ENCODE assay signal across 11 mouse cellular contexts in genomic region chr11:115161578-115162204, GRCm38 (mm10). TPM values are rescaled to one million over a fixed set of nuclear protein-coding genes. Genes with fewer than 3 reads are reported as not detected.
DNase-seq lines count a peak whose midpoint lies in the region; ATAC-seq and TF ChIP-seq lines count a peak whose summit lies in the region.
"Had no signal": no experiment of that assay in that cellular context is flagged by ENCODE, and none has a peak within 500 bp of the region (broad histone marks: within the 10 kb centered on the region; RNA-seq: fewer than 3 reads in every experiment).

No protein-coding gene starts in this region.

- peak; percentile 25 for DNase-seq in gastrocnemius, adult 2 months
- DNase-seq in gastrocnemius, postnatal 4 days (ENCODE audit: low spot score in 2 of 2): no peak
- DNase-seq in testis, postnatal 14 days (ENCODE audit: low spot score): no peak
- DNase-seq in yolk sac, embryonic 10.5 days (ENCODE audit: low spot score): peak; percentile 46
- DNase-seq in retina, embryonic 14.5 days (ENCODE audit: low spot score): no peak

- intact Hi-C loops in gastrocnemius, adult 2 months (cut with DNase I): loop anchor here (1.0 to 2.0 kb wide), 2 partner anchors 21 to 109 kb away; no protein-coding TSS in a partner anchor

- H3K4me2 ChIP-seq in forebrain, embryonic 13.5 days: no peak overlapping the region

- no peak overlapping the region for H3K4me3 ChIP-seq in gastrocnemius, adult 2 months
- peak overlapping the region; percentile 39 for H3K4me3 ChIP-seq in testis, adult 2 months (ENCODE audit: control insufficient read depth, low read depth, low read length)
- H3K4me3 ChIP-seq in macrophage (ENCODE audit: inconsistent target): no peak overlapping the region
- H3K4me3 ChIP-seq in forebrain, embryonic 13.5 days: no peak overlapping the region

- no peak for TF ChIP-seq POLR2A in testis, adult 2 months (IDR thresholded peaks at IDR 0.05; ENCODE audit: control insufficient read depth, low read depth, low read length)

- peaks cover 2% of the 10 kb centered on the region for H3K27me3 ChIP-seq in testis, adult 2 months (ENCODE audit: control insufficient read depth, insufficient read depth, low read length)
- H3K27me3 ChIP-seq in forebrain, embryonic 13.5 days: peaks cover 49% of the 10 kb centered on the region

- H3K9ac ChIP-seq in forebrain, embryonic 13.5 days: no peak overlapping the region

- H3K79me2 ChIP-seq in macrophage (ENCODE audit: inconsistent target): peaks cover 35% of the 10 kb centered on the region

- H3K36me3 ChIP-seq in testis, adult 2 months (ENCODE audit: control insufficient read depth, insufficient read depth, low read length): no peaks in the 10 kb centered on the region
- peaks cover 1% of the 10 kb centered on the region; the same call in 1 of the 2 replicates for H3K36me3 ChIP-seq in macrophage (ENCODE audit: inconsistent target)
- H3K36me3 ChIP-seq in forebrain, embryonic 13.5 days (ENCODE audit: poor library complexity, severe bottlenecking): no peaks in the 10 kb centered on the region
- H3K36me3 ChIP-seq: embryonic facial prominence, embryonic 13.5 days; kidney, embryonic 15.5 days had no signal

- no peak for ATAC-seq in forebrain, embryonic 13.5 days

- peaks cover 22% of the 10 kb centered on the region for H3K4me1 ChIP-seq in testis, adult 2 months (ENCODE audit: control insufficient read depth, insufficient read depth, low read length)
- H3K4me1 ChIP-seq in forebrain, embryonic 13.5 days: peaks cover 35% of the 10 kb centered on the region

- no peak for TF ChIP-seq CTCF in gastrocnemius, adult 2 months (IDR thresholded peaks at IDR 0.05)
- TF ChIP-seq CTCF in testis, adult 2 months (IDR thresholded peaks at IDR 0.05; ENCODE audit: control insufficient read depth, insufficient read depth, insufficient replicate concordance, low read depth, low read length): no peak

- peak overlapping the region; percentile 85; the same call in 1 of the 2 replicates for H3K27ac ChIP-seq in gastrocnemius, adult 2 months
- H3K27ac ChIP-seq in testis, adult 2 months (ENCODE audit: control insufficient read depth, insufficient read depth, low read depth, low read length): no peak overlapping the region
- H3K27ac ChIP-seq in macrophage: peak overlapping the region; percentile 86
- H3K27ac ChIP-seq in forebrain, embryonic 13.5 days: no peak overlapping the region

- no peaks in the 10 kb centered on the region for H3K9me3 ChIP-seq in forebrain, embryonic 13.5 days (replicated peaks)
- H3K9me3 ChIP-seq: embryonic facial prominence, embryonic 13.5 days; kidney, embryonic 15.5 days had no signal

- WGBS in macrophage (ENCODE audit: missing documents): 4% methylated on average over 9 of the region's 9 CpGs
- 60% methylated on average over 9 of the region's 9 CpGs for WGBS in forebrain, embryonic 13.5 days

RNA-seq across cellular contexts. Expression of gene Slc9a3r1, which starts 1.4 kb away (rescaled TPM):
- 1 to 10 TPM; 1.8 to 2.6 TPM for total RNA-seq in gastrocnemius, adult 2 months (2021)
- total RNA-seq in gastrocnemius, postnatal 4 days (2021): 10 to 100 TPM; 10.9 to 12.4 TPM
- 21.2 and 29.7 TPM in 2 replicates for polyA plus RNA-seq in testis, adult 2 months (2012; rRNA removed)
- total RNA-seq in macrophage (2018; cell fraction: chromatin; rRNA removed): 100 to 1,000 TPM in 8 of 26 experiments, 10 to 100 TPM in 18; 30.3 to 205 (median 67.7) TPM
- 100 to 1,000 TPM; 153 to 311 (median 221) TPM for total RNA-seq in macrophage (2018; cell fraction: cytosol; rRNA removed)
- total RNA-seq in macrophage (2018; cell fraction: nucleus; rRNA removed): 100 to 1,000 TPM in 15 of 26 experiments, 10 to 100 TPM in 11; 74.2 to 183 (median 104) TPM
- 158 to 302 TPM (median 169 TPM) in 3 replicates for polyA plus RNA-seq in macrophage (2018)
- polyA plus RNA-seq in forebrain, embryonic 13.5 days (2015; fragmentation: Nextera tagmentation; extraction: Ambion mirVana): 28.8 TPM in 2 replicates

RNA-seq across cellular contexts. Expression of gene Tmem104, which starts 25.6 kb away (rescaled TPM):
- total RNA-seq in gastrocnemius, adult 2 months (2021): 1 to 10 TPM; 7.3 to 7.4 TPM
- total RNA-seq in gastrocnemius, postnatal 4 days (2021): 1 to 10 TPM; 8.5 to 9.8 TPM
- polyA plus RNA-seq in testis, adult 2 months (2012; rRNA removed): 7.5 and 9.0 TPM in 2 replicates
- 100 to 1,000 TPM in 12 of 26 experiments, 10 to 100 TPM in 13, 1 to 10 TPM in 1; 7.7 to 184 (median 90.9) TPM for total RNA-seq in macrophage (2018; cell fraction: chromatin; rRNA removed)
- total RNA-seq in macrophage (2018; cell fraction: cytosol; rRNA removed): 100 to 1,000 TPM in 22 of 26 experiments, 10 to 100 TPM in 4; 67.8 to 188 (median 142) TPM
- 100 to 1,000 TPM in 23 of 26 experiments, 10 to 100 TPM in 3; 16.8 to 258 (median 153) TPM for total RNA-seq in macrophage (2018; cell fraction: nucleus; rRNA removed)
- polyA plus RNA-seq in macrophage (2018): 86.7 to 149 TPM (median 97.3 TPM) in 3 replicates
- polyA plus RNA-seq in forebrain, embryonic 13.5 days (2015; fragmentation: Nextera tagmentation; extraction: Ambion mirVana): 7.8 and 9.2 TPM in 2 replicates

RNA-seq across cellular contexts. Expression of gene Nat9, which starts 26.0 kb away (rescaled TPM):
- 10 to 100 TPM; 12.7 to 16.3 TPM for total RNA-seq in gastrocnemius, adult 2 months (2021)
- total RNA-seq in gastrocnemius, postnatal 4 days (2021): 10 to 100 TPM; 16.4 to 17.9 TPM
- 106 and 118 TPM in 2 replicates for polyA plus RNA-seq in testis, adult 2 months (2012; rRNA removed)
- total RNA-seq in macrophage (2018; cell fraction: chromatin; rRNA removed): 100 to 1,000 TPM in 1 of 26 experiments, 10 to 100 TPM in 21, 1 to 10 TPM in 4; 2.6 to 108 (median 36.9) TPM
- total RNA-seq in macrophage (2018; cell fraction: cytosol; rRNA removed): 100 to 1,000 TPM in 1 of 26 experiments, 10 to 100 TPM in 25; 28.0 to 101 (median 57.2) TPM
- total RNA-seq in macrophage (2018; cell fraction: nucleus; rRNA removed): 10 to 100 TPM in 25 of 26 experiments, 1 to 10 TPM in 1; 9.0 to 78.5 (median 40.6) TPM
- 49.9 to 79.6 TPM (median 50.9 TPM) in 3 replicates for polyA plus RNA-seq in macrophage (2018)
- polyA plus RNA-seq in forebrain, embryonic 13.5 days (2015; fragmentation: Nextera tagmentation; extraction: Ambion mirVana): 18.2 and 20.3 TPM in 2 replicates

RNA-seq across cellular contexts. Expression of gene Cd300lf, which starts 27.9 kb away (rescaled TPM):
- under 1 TPM in 1 of 2 experiments, not detected in 1; 0.31 TPM for total RNA-seq in gastrocnemius, adult 2 months (2021)
- total RNA-seq in gastrocnemius, postnatal 4 days (2021): under 1 TPM; 0.49 TPM
- 0.09 and 0.14 TPM in 2 replicates for polyA plus RNA-seq in testis, adult 2 months (2012; rRNA removed)
- total RNA-seq in macrophage (2018; cell fraction: chromatin; rRNA removed): 100 to 1,000 TPM in 23 of 26 experiments, 10 to 100 TPM in 3; 48.1 to 568 (median 332) TPM
- 100 to 1,000 TPM in 6 of 26 experiments, 10 to 100 TPM in 20; 54.6 to 145 (median 88.2) TPM for total RNA-seq in macrophage (2018; cell fraction: cytosol; rRNA removed)
- total RNA-seq in macrophage (2018; cell fraction: nucleus; rRNA removed): 100 to 1,000 TPM in 24 of 26 experiments, 10 to 100 TPM in 2; 52.4 to 465 (median 283) TPM
- polyA plus RNA-seq in macrophage (2018): 76.9 to 122 TPM (median 90.4 TPM) in 3 replicates
- 0.11 TPM in 1 of 2 replicates, not detected in the other for polyA plus RNA-seq in forebrain, embryonic 13.5 days (2015; fragmentation: Nextera tagmentation; extraction: Ambion mirVana)
- polyA plus RNA-seq: neural tube, embryonic 11.5 days had no signal

Comparison
In these comparisons a context has a peak if more than half of its experiments do, and no peak if none do; other contexts are left out.
1. DNase-seq: peak in gastrocnemius, adult 2 months (single experiment) and yolk sac, embryonic 10.5 days (single experiment); none in gastrocnemius, postnatal 4 days (0 of 2), testis, postnatal 14 days (single experiment) and retina, embryonic 14.5 days (single experiment).
2. H3K27ac ChIP-seq: peak in gastrocnemius, adult 2 months (single experiment) and macrophage (single experiment); none in testis, adult 2 months (single experiment) and forebrain, embryonic 13.5 days (single experiment).